Mouse (Mus musculus) erythroid progenitor cell, adult 5-6 weeks (primary cell): ENCODE measurements around the gene Fblim1. TPM values are rescaled to one million over a fixed set of nuclear protein-coding genes. Genes with fewer than 3 reads are reported as not detected.

Source experiments
- total RNA-seq, 2 experiments: library from RNA; stranded (forward) in 1 of 2; stranded (reverse) in 1 of 2; fragments of 150-400 nt in 1 of 2; fragments of 186-747, 209-891 nt in 1 of 2; gene quantifications; 2 replicates each; pipeline versions ENCODE4 v1.2.3 to v1.2.4; 2015 to 2017; ENCODE audit warnings: low replicate concordance in 2 of 2

Gene Fblim1
- total RNA-seq, 2 experiments from 2014 or later, result 2.9 TPM; not detected in 1

Other genes starting within 250 kb of the Fblim1 start
- not detected in 2 replicates for gene Fam131c, start 237.9 kb downstream of the Fblim1 start, total RNA-seq (2015; ENCODE audit: low replicate concordance)
- not detected in 2 replicates for gene Fam131c, start 237.9 kb downstream of the Fblim1 start, total RNA-seq (2017; ENCODE audit: low replicate concordance)
- gene Clcnka, start 207.4 kb downstream of the Fblim1 start, total RNA-seq (2015; ENCODE audit: low replicate concordance), result not detected in 2 replicates
- not detected in 2 replicates for gene Clcnka, start 207.4 kb downstream of the Fblim1 start, total RNA-seq (2017; ENCODE audit: low replicate concordance)
- not detected in 2 replicates for gene Clcnkb, start 190.1 kb downstream of the Fblim1 start, total RNA-seq (2015; ENCODE audit: low replicate concordance)
- gene Clcnkb, start 190.1 kb downstream of the Fblim1 start, total RNA-seq (2017; ENCODE audit: low replicate concordance), result not detected in 2 replicates
- not detected in 2 replicates for gene Hspb7, start 185.3 kb downstream of the Fblim1 start, total RNA-seq (2015; ENCODE audit: low replicate concordance)
- gene Hspb7, start 185.3 kb downstream of the Fblim1 start, total RNA-seq (2017; ENCODE audit: low replicate concordance), result not detected in 2 replicates
- gene Srarp, start 170.0 kb downstream of the Fblim1 start, total RNA-seq (2015; ENCODE audit: low replicate concordance), result not detected in 2 replicates
- gene Srarp, start 170.0 kb downstream of the Fblim1 start, total RNA-seq (2017; ENCODE audit: low replicate concordance), result not detected in 2 replicates
- 1.4 and 14.3 TPM in 2 replicates for gene Zbtb17, start 161.4 kb downstream of the Fblim1 start, total RNA-seq (2015; ENCODE audit: low replicate concordance)
- gene Zbtb17, start 161.4 kb downstream of the Fblim1 start, total RNA-seq (2017; ENCODE audit: low replicate concordance), result 1.5 and 7.7 TPM in 2 replicates
- 72.9 and 77.1 TPM in 2 replicates for gene Spen, start 67.5 kb downstream of the Fblim1 start, total RNA-seq (2015; ENCODE audit: low replicate concordance)
- 132 and 139 TPM in 2 replicates for gene Spen, start 67.5 kb downstream of the Fblim1 start, total RNA-seq (2017; ENCODE audit: low replicate concordance)
- not detected in 2 replicates for gene Tmem82, start 12.5 kb upstream of the Fblim1 start, total RNA-seq (2015; ENCODE audit: low replicate concordance)
- not detected in 2 replicates for gene Tmem82, start 12.5 kb upstream of the Fblim1 start, total RNA-seq (2017; ENCODE audit: low replicate concordance)
- gene Slc25a34, start 17.7 kb upstream of the Fblim1 start, total RNA-seq (2015; ENCODE audit: low replicate concordance), result not detected in 2 replicates
- not detected in 2 replicates for gene Slc25a34, start 17.7 kb upstream of the Fblim1 start, total RNA-seq (2017; ENCODE audit: low replicate concordance)
- 10.1 and 17.3 TPM in 2 replicates for gene Plekhm2, start 58.8 kb upstream of the Fblim1 start, total RNA-seq (2015; ENCODE audit: low replicate concordance)
- 2.3 and 4.9 TPM in 2 replicates for gene Plekhm2, start 58.8 kb upstream of the Fblim1 start, total RNA-seq (2017; ENCODE audit: low replicate concordance)
- not detected in 2 replicates for gene Rsc1a1, start 79.5 kb upstream of the Fblim1 start, total RNA-seq (2015; ENCODE audit: low replicate concordance)
- not detected in 2 replicates for gene Rsc1a1, start 79.5 kb upstream of the Fblim1 start, total RNA-seq (2017; ENCODE audit: low replicate concordance)
- 22.7 and 29.8 TPM in 2 replicates for gene Ddi2, start 117.3 kb upstream of the Fblim1 start, total RNA-seq (2015; ENCODE audit: low replicate concordance)
- 35.1 and 37.0 TPM in 2 replicates for gene Ddi2, start 117.3 kb upstream of the Fblim1 start, total RNA-seq (2017; ENCODE audit: low replicate concordance)
- 1.3 TPM in 1 of 2 replicates, not detected in the other for gene Agmat, start 140.6 kb upstream of the Fblim1 start, total RNA-seq (2015; ENCODE audit: low replicate concordance)
- not detected in 2 replicates for gene Agmat, start 140.6 kb upstream of the Fblim1 start, total RNA-seq (2017; ENCODE audit: low replicate concordance)
- 16.2 and 25.2 TPM in 2 replicates for gene Dnajc16, start 184.8 kb upstream of the Fblim1 start, total RNA-seq (2015; ENCODE audit: low replicate concordance)
- gene Dnajc16, start 184.8 kb upstream of the Fblim1 start, total RNA-seq (2017; ENCODE audit: low replicate concordance), result 11.3 and 15.1 TPM in 2 replicates
- gene Casp9, start 187.5 kb upstream of the Fblim1 start, total RNA-seq (2015; ENCODE audit: low replicate concordance), result 19.8 and 22.2 TPM in 2 replicates
- gene Casp9, start 187.5 kb upstream of the Fblim1 start, total RNA-seq (2017; ENCODE audit: low replicate concordance), result 10.4 and 19.3 TPM in 2 replicates
- gene Cela2a, start 220.1 kb upstream of the Fblim1 start, total RNA-seq (2015; ENCODE audit: low replicate concordance), result not detected in 2 replicates
- not detected in 2 replicates for gene Cela2a, start 220.1 kb upstream of the Fblim1 start, total RNA-seq (2017; ENCODE audit: low replicate concordance)
- not detected in 2 replicates for gene Ctrc, start 240.3 kb upstream of the Fblim1 start, total RNA-seq (2015; ENCODE audit: low replicate concordance)
- gene Ctrc, start 240.3 kb upstream of the Fblim1 start, total RNA-seq (2017; ENCODE audit: low replicate concordance), result not detected in 2 replicates